Mouse (Mus musculus): ENCODE data around the gene Mapk1. TPM values are rescaled to one million over a fixed set of nuclear protein-coding genes. Genes with fewer than 3 reads are reported as not detected.

Gene Mapk1
- total RNA-seq, 2 experiments from 2014 or later, result 442 to 445 TPM

GRCm38 (mm10) chr16:17024469-17025148, 41.4 kb downstream of the Mapk1 start:
- TF ChIP-seq CTCF (IDR thresholded peaks at IDR 0.05), result no peak
- intact Hi-C loops (cut with DNase I), result no loop called here
- no peak for DNase-seq (ENCODE audit: extremely low spot score in 1 of 2, low spot score in 2 of 2)

GRCm38 (mm10) chr16:17029971-17030695, 47.0 kb downstream of the Mapk1 start:
- DNase-seq (ENCODE audit: extremely low spot score in 1 of 2, low spot score in 2 of 2), result no peak
- intact Hi-C loops (cut with DNase I), result loop anchor here (5.0 kb wide), 2 partner anchors 98 to 118 kb away; no protein-coding TSS in a partner anchor
- H3K4me3 ChIP-seq, result no peak overlapping the region
- peak overlapping the region; percentile 53; the same call in 1 of the 2 replicates for H3K27ac ChIP-seq
- no peak for TF ChIP-seq CTCF (IDR thresholded peaks at IDR 0.05)

More at GRCm38 (mm10) chr16:17024469-17025148, 41.4 kb downstream of the Mapk1 start:
- H3K27ac ChIP-seq, result peak overlapping the region; percentile 22; the same call in 1 of the 2 replicates
- no peak overlapping the region for H3K4me3 ChIP-seq

GRCm38 (mm10) chr16:17033754-17034153, 50.6 kb downstream of the Mapk1 start:
- no peak overlapping the region for H3K27ac ChIP-seq
- intact Hi-C loops (cut with DNase I), result loop anchor here (5.0 kb wide), 2 partner anchors 101 to 121 kb away; no protein-coding TSS in a partner anchor
- no peak for DNase-seq (ENCODE audit: extremely low spot score in 1 of 2, low spot score in 2 of 2)
- H3K4me3 ChIP-seq, result no peak overlapping the region
- TF ChIP-seq CTCF (IDR thresholded peaks at IDR 0.05), result no peak

- no peak for DNase-seq (ENCODE audit: extremely low spot score in 1 of 2, low spot score in 2 of 2)
- TF ChIP-seq CTCF (IDR thresholded peaks at IDR 0.05), result no peak
- intact Hi-C loops (cut with DNase I), result no loop called here
- Histone ChIP-seq H3K4me3 (no peak overlapping the region), H3K27ac (no peak overlapping the region)
These were observed 57.5 kb downstream of the Mapk1 start for GRCm38 (mm10) chr16:17040716-17041115.

GRCm38 (mm10) chr16:17041417-17041816, 58.2 kb downstream of the Mapk1 start:
- DNase-seq (ENCODE audit: extremely low spot score in 1 of 2, low spot score in 2 of 2), result no peak
- no peak overlapping the region for H3K27ac ChIP-seq

GRCm38 (mm10) chr16:17044320-17044719, 61.1 kb downstream of the Mapk1 start:
- intact Hi-C loops (cut with DNase I), result no loop called here
- H3K27ac ChIP-seq, result peak overlapping the region; percentile 69
- TF ChIP-seq CTCF (IDR thresholded peaks at IDR 0.05), result no peak

More at GRCm38 (mm10) chr16:17041417-17041816, 58.2 kb downstream of the Mapk1 start:
- H3K4me3 ChIP-seq, result no peak overlapping the region
- intact Hi-C loops (cut with DNase I), result no loop called here
- no peak for TF ChIP-seq CTCF (IDR thresholded peaks at IDR 0.05)

GRCm38 (mm10) chr16:17045287-17045686, 62.1 kb downstream of the Mapk1 start:
- H3K27ac ChIP-seq, result no peak overlapping the region; the same call in 1 of the 2 replicates
- intact Hi-C loops (cut with DNase I), result no loop called here
- no peak overlapping the region for H3K4me3 ChIP-seq
- DNase-seq (ENCODE audit: extremely low spot score in 1 of 2, low spot score in 2 of 2), result no peak
- TF ChIP-seq CTCF (IDR thresholded peaks at IDR 0.05), result no peak

More at GRCm38 (mm10) chr16:17044320-17044719, 61.1 kb downstream of the Mapk1 start:
- H3K4me3 ChIP-seq, result no peak overlapping the region
- DNase-seq (ENCODE audit: extremely low spot score in 1 of 2, low spot score in 2 of 2), result no peak

GRCm38 (mm10) chr16:17049886-17050285, 66.7 kb downstream of the Mapk1 start:
- DNase-seq (ENCODE audit: extremely low spot score in 1 of 2, low spot score in 2 of 2), result no peak
- Histone ChIP-seq H3K4me3 (no peak overlapping the region), H3K27ac (no peak overlapping the region)
- intact Hi-C loops (cut with DNase I), result no loop called here
- no peak for TF ChIP-seq CTCF (IDR thresholded peaks at IDR 0.05)

GRCm38 (mm10) chr16:17052087-17052486, 68.9 kb downstream of the Mapk1 start:
- Histone ChIP-seq H3K4me3 (no peak overlapping the region), H3K27ac (no peak overlapping the region)
- intact Hi-C loops (cut with DNase I), result no loop called here
- no peak for TF ChIP-seq CTCF (IDR thresholded peaks at IDR 0.05)
- DNase-seq (ENCODE audit: extremely low spot score in 1 of 2, low spot score in 2 of 2), result no peak

- TF ChIP-seq CTCF (IDR thresholded peaks at IDR 0.05), result no peak
- DNase-seq (ENCODE audit: extremely low spot score in 1 of 2, low spot score in 2 of 2), result no peak
- Histone ChIP-seq H3K27ac (no peak overlapping the region), H3K4me3 (no peak overlapping the region)
- intact Hi-C loops (cut with DNase I), result no loop called here
These were observed 70.7 kb downstream of the Mapk1 start for GRCm38 (mm10) chr16:17053903-17054302.

GRCm38 (mm10) chr16:17055584-17055983, 72.4 kb downstream of the Mapk1 start:
- Histone ChIP-seq H3K4me3 (no peak overlapping the region), H3K27ac (no peak overlapping the region; the same call in 1 of the 2 replicates)
- intact Hi-C loops (cut with DNase I), result no loop called here
- TF ChIP-seq CTCF (IDR thresholded peaks at IDR 0.05), result no peak; the same call in 1 of the 2 replicates
- DNase-seq (ENCODE audit: extremely low spot score in 1 of 2, low spot score in 2 of 2), result peak in 1 of 2 experiments; percentile 44

GRCm38 (mm10) chr16:17062338-17062737, 79.2 kb downstream of the Mapk1 start:
- Histone ChIP-seq H3K27ac (no peak overlapping the region), H3K4me3 (no peak overlapping the region)
- no peak for TF ChIP-seq CTCF (IDR thresholded peaks at IDR 0.05)
- DNase-seq (ENCODE audit: extremely low spot score in 1 of 2, low spot score in 2 of 2), result no peak
- intact Hi-C loops (cut with DNase I), result no loop called here

Measured in left cerebral cortex, adult 2 months (tissue).